Mouse (Mus musculus) CH12.LX (cell line): Measurements from ENCODE around the gene Slc39a13.

ENCODE experiments used
- JUND ChIP-seq: conservative IDR thresholded peaks from 2 replicates; pipeline ENCODE4 v1.6.1; 2011; ENCODE audit warnings: low read depth, low read length, improper control_type of control experiment
- POLR2A ChIP-seq: IDR thresholded peaks from 2 replicates; pipeline ENCODE4 v1.6.1; 2011; ENCODE audit warnings: low read depth, mild to moderate bottlenecking, improper control_type of control experiment, low read length
- TBP ChIP-seq: conservative IDR thresholded peaks from 2 replicates; pipeline ENCODE4 v1.6.1; 2011; ENCODE audit warnings: low read depth, low read length, improper control_type of control experiment
- USF1 ChIP-seq: IDR thresholded peaks from 2 replicates; pipeline ENCODE4 v1.6.1; 2014; ENCODE audit warnings: low read depth, mild to moderate bottlenecking, inconsistent platforms, low read length, improper control_type of control experiment
- ZC3H11A ChIP-seq: IDR thresholded peaks from 2 replicates; pipeline ENCODE4 v1.6.1; 2012; ENCODE audit warnings: low read depth, mild to moderate bottlenecking, inconsistent platforms, low read length, improper control_type of control experiment

- TF ChIP-seq USF1 (no peak), JUND (peak; percentile 38; the same call in 1 of the 2 replicates), TBP (peak; percentile 62), POLR2A (peak; percentile 78), ZC3H11A (no peak)
These were observed 26.3 kb upstream of the Slc39a13 start for GRCm38 (mm10) chr2:91096524-91096923.
